ENCODE assay signal across 26 mouse cellular contexts in the genomic region with DNA sequence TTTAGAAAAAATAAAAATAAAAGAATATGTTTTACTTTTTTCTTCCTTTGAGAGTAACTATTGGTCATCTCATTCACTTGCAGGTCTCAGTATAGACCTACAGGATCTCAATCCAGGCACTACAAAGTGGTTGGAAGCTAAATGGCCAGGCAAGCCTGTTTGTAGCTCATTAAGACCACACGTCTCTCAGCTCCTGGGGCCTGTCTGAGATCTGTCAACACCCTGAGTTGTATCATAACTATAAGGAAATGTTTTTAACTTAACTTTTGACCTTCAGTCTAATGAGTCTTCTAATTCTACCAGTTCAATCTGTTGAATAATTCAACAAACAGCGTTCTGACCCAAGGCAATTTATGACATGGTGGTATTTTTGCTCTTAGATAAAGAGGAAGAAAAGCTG. TPM values are rescaled to one million over a fixed set of nuclear protein-coding genes. Genes with fewer than 3 reads are reported as not detected.
DNase-seq lines count a peak whose midpoint lies in the region; ATAC-seq and TF ChIP-seq lines count a peak whose summit lies in the region.
"Had no signal": no experiment of that assay in that cellular context is flagged by ENCODE, and none has a peak within 500 bp of the region (broad histone marks: within the 10 kb centered on the region; RNA-seq: fewer than 3 reads in every experiment).

No protein-coding gene starts in this region.

- 40% methylated on average over 2 of the region's 2 CpGs for WGBS in lung, postnatal 0 days

- no peaks in the 10 kb centered on the region for H3K4me1 ChIP-seq in lung, postnatal 0 days (ENCODE audit: insufficient read depth, low read depth, low read length)
- H3K4me1 ChIP-seq: embryonic facial prominence, embryonic 15.5 days; forebrain, embryonic 10.5 days; hindbrain, embryonic 10.5 days had no signal

- no peak overlapping the region for H3K4me3 ChIP-seq in lung, postnatal 0 days (ENCODE audit: low read depth, low read length)
- H3K4me3 ChIP-seq: embryonic facial prominence, embryonic 15.5 days; erythroblast, embryonic 14.5 days; forebrain, embryonic 10.5 days; heart, adult 2 months; heart, embryonic 15.5 days; hindbrain, embryonic 10.5 days had no signal

- H3K9ac ChIP-seq in lung, postnatal 0 days (replicated peaks; ENCODE audit: low read depth): no peak overlapping the region
- H3K9ac ChIP-seq: embryonic facial prominence, embryonic 15.5 days; heart, embryonic 15.5 days; hindbrain, embryonic 14.5 days had no signal

- no peak for TF ChIP-seq CTCF in lung, postnatal 0 days (IDR thresholded peaks at IDR 0.05)

- ATAC-seq in lung, postnatal 0 days: peak; percentile 35; the same call in 1 of the 2 replicates
- ATAC-seq: CD4-positive, CD25-positive, alpha-beta regulatory T cell, adult 4 months; forebrain, embryonic 14.5 days had no signal

- no peak overlapping the region for H3K27ac ChIP-seq in lung, postnatal 0 days (ENCODE audit: low read length)
- H3K27ac ChIP-seq: embryonic facial prominence, embryonic 15.5 days; forebrain, embryonic 10.5 days; heart, adult 2 months; heart, embryonic 15.5 days; hindbrain, embryonic 10.5 days; hindbrain, embryonic 14.5 days had no signal

- H3K27me3 ChIP-seq in lung, postnatal 0 days (replicated peaks; ENCODE audit: insufficient read depth, low read length): no peaks in the 10 kb centered on the region
- H3K27me3 ChIP-seq: embryonic facial prominence, embryonic 15.5 days; heart, embryonic 15.5 days had no signal

- TF ChIP-seq EP300 in lung, postnatal 0 days (IDR thresholded peaks at IDR 0.05): no peak

- H3K9me3 ChIP-seq in lung, postnatal 0 days (ENCODE audit: low read length): no peaks in the 10 kb centered on the region
- H3K9me3 ChIP-seq: embryonic facial prominence, embryonic 15.5 days; forebrain, embryonic 10.5 days; G1E; heart, embryonic 15.5 days; hindbrain, embryonic 10.5 days had no signal

- H3K36me3 ChIP-seq in lung, postnatal 0 days (ENCODE audit: insufficient read depth, low read length): no peaks in the 10 kb centered on the region
- H3K36me3 ChIP-seq: embryonic facial prominence, embryonic 15.5 days; forebrain, embryonic 10.5 days; G1E; heart, embryonic 15.5 days had no signal

- DNase-seq in embryo, embryonic 10.5 days (ENCODE audit: low spot score): peak; percentile 22
- DNase-seq in embryo, embryonic 9.5 days (ENCODE audit: extremely low spot score): no peak
- DNase-seq in lung, postnatal 0 days (ENCODE audit: low spot score): peak; percentile 36
- DNase-seq in lung, postnatal 25 days (ENCODE audit: low spot score): no peak
- peak; percentile 33 for DNase-seq in forelimb bud, embryonic 11.5 days (ENCODE audit: low read depth, low spot score)
- DNase-seq in lung, postnatal 14 days: peak; percentile 26
- no peak for DNase-seq in adrenal gland, postnatal 25 days
- no peak for DNase-seq in yolk sac, embryonic 10.5 days (ENCODE audit: low spot score)
- DNase-seq: adrenal gland, postnatal 10 days; B cell, adult 2 months; cerebellum, adult 11-12 months; cerebellum, adult 9-10 months; cerebellum, postnatal 36 days; gastrocnemius, postnatal 10 days; heart, adult 2 months; heart, postnatal 14 days had no signal

- no peak overlapping the region for H3K4me2 ChIP-seq in lung, postnatal 0 days (replicated peaks; ENCODE audit: low read depth, low read length)
- H3K4me2 ChIP-seq: embryonic facial prominence, embryonic 15.5 days; heart, embryonic 11.5 days; heart, embryonic 15.5 days; hindbrain, embryonic 14.5 days had no signal

RNA-seq across cellular contexts. Expression of gene Fat3, which starts 40.5 kb away (rescaled TPM):
- 0.77 and 0.78 TPM in 2 replicates for polyA plus RNA-seq in lung, postnatal 0 days (2015; fragmentation: Nextera tagmentation; extraction: Ambion mirVana)
- 3.5 and 3.9 TPM in 2 replicates for total RNA-seq in adrenal gland, postnatal 25 days (2021)
- polyA plus RNA-seq: G1E had no signal

Comparison
In these comparisons a context has a peak if more than half of its experiments do, and no peak if none do; other contexts are left out.
1. DNase-seq: peak in embryo, embryonic 10.5 days (single experiment), lung, postnatal 0 days (single experiment), forelimb bud, embryonic 11.5 days (single experiment) and lung, postnatal 14 days (single experiment); none in embryo, embryonic 9.5 days (single experiment), lung, postnatal 25 days (single experiment), adrenal gland, postnatal 25 days (single experiment) and yolk sac, embryonic 10.5 days (single experiment).